Mouse (Mus musculus): ENCODE measurements around the gene Kbtbd2.

Kbtbd2 gene

DNA sequence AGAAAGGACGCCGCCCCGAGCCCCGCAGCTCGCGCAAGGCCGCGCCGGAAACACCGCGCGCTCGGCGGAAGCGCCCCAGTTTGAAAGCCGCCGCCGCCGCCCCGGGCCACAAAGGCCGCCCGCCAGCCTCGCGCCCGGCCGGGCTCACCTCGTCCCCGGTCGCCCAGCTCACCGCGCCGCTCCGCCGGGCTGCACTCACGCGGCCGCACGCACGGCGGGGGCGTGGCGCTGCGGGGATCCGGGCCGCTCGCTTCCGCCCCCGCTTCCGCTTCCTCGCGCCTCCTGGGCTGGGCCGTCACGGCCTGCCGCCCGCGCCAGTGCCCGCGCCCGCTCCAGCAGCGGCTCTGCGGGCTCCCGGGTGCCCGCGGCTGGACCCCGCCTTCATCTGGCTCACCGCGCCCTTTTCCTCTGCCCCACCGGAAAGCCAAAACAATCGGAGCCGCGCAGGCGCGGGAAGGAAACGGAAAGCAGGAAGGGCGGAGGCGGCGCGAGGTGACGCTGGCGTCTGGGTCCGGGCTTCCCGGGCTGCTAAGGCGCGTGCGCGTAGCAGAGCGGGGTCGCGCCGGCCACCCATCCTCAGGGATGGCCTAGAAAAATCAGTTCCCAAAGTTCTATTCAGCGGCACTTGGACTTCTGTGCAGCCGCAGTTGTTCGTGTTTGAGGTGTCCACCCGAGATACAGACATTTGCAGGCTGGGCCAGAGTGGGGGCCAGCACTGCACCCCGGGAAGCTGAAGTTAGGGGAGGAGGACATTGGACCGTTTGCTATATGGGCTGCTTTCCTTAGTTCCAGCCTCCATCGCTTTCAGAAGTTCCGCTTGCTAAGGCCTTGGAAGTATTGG lies at the start of gene Kbtbd2:
Kbtbd2 (minus strand) TSS at position 503 of the 841 bp plus-strand sequence.
- DNase-seq: peak; percentile 96

DNA sequence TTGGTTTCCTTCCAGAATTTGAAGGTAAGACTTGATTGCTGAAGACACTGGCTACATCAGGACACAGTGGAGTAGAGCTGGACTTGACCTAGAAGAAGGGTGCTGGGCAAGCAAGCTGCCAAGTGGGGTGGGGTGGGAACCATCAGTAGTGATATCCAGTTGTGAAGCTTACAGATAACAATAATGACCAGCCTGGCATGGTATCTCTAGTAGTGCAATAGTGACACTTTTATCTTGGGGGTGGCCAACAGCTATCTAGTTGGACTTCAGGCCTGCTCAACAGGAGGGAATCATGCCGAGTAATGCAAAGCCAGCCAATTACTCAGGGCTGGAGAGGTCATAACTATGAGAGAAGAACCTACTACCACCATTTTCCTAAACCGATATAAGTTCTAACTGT lies 46.8 kb upstream of the Kbtbd2 start:
- no peak for DNase-seq

DNA sequence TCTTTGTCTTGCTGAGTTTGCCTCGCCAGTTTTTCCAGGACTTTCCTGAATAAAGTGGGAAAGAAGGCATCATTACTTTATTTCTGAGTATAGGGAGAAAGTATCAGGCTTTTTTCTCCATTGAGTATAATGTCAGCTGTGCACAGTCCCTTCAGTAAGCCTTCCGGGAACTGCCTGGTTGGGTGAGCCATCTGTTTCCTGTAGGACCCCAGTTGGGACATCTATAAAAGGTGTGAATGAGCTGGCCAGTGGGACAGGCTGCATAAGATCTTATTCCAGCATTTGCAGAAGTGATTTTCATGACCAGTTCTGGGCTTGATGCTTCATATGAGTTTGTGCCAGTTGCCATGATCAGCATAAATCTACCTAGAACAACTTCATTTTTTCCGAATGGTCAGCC lies 45.6 kb upstream of the Kbtbd2 start:
- DNase-seq: no peak

DNA sequence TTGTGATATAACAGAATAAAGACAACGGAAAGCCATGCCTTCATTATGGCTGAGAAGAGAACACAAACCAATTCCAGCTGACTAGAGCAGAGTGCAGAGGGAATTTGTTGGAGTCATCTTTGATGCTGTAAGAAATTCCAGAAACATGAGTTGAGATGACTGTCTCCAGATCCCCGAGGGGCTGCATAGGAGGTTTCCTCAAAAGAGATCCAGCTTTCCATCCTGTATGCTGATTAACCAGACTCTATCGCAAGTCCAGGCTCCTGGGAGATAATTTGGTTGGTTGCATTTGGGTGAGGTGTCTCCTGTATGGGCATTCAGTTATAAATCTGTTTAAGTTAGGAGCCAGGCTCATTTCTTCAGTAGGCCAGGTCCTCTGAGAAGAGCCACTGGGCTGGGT lies 40.0 kb upstream of the Kbtbd2 start:
- no peak for DNase-seq

DNA sequence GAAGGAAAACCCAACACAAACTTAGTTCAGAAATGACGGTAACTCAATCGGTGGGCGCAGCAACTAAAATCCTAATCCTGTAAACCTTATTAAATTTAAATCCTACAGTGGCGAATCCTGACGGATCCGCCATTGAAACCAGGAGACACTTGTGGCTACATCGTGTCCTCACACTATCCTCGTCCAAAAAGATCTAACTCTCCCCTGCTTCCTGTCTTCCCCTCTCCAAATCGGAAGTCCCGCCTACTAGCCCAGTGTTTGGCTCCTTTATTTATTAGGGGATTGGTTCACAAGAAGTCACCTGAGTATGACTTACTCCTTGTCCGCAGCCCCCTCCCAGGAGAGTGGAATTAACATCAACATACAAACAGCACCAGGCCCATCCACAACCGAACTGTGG lies 39.6 kb upstream of the Kbtbd2 start:
- DNase-seq: no peak

DNA sequence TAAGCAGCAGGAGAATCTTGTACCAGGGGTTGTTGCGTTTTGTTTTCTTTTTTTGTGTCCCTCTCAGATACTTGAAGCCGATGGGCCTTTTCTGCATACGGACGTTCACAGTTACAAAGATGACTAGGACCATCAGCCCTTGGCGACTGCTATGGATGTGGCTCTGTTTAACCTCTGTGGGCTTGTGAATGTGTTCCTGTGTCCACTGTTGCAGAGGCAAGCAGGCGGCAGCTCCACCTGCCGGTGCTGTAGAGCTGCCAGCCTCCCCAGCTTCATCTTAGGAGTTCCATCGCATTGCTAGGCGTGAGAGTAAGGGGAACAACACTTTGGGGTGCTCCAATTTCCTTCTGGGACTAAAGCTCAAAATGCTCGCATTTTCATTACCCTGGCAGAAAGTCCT lies 37.9 kb upstream of the Kbtbd2 start:
- DNase-seq: no peak

DNA sequence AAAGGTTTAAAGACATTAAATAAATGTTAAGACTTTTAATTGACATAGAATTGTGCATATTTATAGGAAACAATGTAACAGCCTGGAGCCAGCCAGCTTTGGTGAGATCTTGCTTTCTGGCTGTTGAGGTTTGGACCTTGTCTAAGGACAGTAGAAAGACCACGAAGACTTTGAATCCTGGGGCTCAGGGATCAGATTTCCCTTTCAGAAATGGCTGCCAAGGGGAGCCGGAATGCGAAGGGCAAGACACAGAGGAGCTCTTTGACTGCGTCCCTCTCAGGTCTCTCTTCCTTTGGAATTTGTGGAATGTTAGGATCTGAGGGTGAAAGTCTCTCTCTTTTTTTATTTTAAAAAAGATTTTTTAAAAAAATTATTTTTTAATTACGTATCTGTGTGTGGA lies 37.2 kb upstream of the Kbtbd2 start:
- DNase-seq: no peak

DNA sequence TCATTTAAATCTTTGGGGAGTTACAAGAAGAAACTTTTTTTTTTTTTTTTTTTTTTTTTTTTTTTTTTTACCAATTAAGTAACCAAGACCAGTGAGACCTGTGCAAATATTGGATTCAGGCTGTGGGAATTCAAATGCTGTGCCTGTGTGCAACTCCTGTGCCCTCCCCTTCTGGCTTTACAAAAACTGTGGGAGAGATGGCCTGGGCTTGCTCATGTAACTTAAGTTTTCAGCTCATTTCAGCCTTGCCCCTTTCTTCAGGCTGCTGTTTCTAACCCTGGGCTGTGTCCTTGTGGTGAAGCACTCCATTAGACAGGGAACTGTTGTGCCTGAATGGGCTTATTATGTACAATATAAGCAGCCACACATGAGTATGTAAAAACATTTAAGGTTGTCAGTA lies 35.2 kb upstream of the Kbtbd2 start:
- DNase-seq: no peak

DNA sequence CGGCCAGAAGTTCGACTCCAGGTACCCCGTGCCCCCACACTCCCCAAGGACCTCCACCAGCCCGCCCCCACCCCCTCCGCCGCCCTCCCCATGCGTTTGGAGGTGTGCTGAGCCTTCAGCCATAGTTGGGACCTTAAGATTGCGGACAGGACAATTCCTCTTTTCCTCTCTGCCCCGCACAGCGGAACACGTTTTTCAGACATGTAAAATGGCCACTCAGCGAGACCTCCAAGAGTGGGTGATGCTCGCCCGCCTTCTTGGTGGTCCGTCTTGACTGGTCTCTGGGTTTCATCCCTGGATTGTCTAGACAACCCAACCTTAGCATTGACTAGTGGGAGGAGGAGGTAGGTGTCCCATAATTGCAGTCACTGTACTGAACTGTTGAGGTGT lies 34.8 kb upstream of the Kbtbd2 start:
- no peak for DNase-seq

DNA sequence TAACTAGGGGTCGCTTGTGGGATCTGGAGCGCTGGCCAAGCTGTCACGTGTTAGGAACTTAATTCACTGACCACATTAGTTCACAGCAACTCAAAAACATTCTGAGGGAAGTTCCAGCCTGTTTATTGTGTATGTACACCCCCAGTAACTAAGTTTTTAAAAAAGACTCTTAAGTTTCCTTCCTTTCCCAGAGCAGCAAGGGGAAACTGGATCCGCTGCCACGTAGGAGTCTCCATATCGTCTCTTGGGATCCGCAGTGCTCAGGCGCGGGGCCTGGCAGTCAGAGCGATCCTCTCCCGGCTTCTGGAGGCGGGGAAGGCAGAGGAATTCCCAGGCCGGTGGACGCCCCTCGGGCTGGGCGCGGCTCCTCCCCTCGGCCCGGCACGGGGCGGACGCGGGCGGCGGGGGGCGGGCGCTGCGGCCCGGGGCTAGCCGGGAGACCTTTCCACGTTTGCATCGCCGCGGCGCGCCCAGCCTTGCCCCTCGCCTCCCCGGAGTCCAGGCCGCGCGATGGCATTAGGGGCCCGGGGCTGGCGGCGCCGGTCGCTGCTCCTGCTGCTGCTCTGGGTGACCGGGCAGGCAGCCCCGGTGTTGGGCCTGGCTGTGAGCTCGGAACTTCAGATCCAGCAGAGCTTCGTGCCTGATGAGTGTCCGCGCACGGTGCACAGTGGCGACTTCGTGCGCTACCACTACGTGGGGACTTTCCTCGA lies 34.2 kb upstream of the Kbtbd2 start, which contains the start of gene Fkbp9:
Fkbp9 (plus strand) TSS at position 363 of the 710 bp plus-strand sequence.
- DNase-seq: peak; percentile 56

DNA sequence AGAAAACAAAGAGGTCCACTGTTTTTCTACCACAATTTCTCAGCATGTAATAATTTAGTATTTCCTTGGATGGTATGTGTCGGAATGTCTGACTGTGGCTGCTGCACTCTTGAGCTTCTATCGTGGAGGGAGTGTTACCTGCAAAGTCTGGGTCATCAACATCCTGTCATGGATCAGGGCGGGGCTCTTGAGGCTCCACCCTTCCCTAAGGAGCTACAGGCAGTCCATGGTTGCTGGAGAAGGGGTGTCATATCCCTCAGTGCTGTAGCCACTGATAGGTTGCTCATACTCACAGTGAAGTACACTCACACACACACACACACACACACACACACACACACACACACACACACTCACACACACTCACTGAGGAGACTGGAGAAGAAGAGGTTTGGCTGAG lies 28.0 kb upstream of the Kbtbd2 start:
- DNase-seq: no peak

DNA sequence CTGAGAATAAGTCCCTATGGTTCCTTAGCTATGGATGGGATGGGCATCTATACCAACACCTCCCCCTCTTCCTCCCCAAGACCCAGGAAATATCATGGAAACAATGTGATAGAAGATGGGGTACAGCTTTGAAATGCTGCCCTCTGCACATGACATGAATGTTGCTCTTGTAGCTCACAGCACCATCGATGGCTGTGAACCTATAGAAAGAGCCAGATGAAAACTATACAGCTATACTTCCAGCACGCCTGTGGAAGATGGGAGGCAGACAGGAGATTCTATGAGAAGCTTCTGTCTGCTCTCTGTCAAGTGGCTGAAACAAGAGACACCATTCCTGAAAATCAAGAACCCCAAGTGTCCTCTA lies 21.5 kb upstream of the Kbtbd2 start:
- no peak for DNase-seq

DNA sequence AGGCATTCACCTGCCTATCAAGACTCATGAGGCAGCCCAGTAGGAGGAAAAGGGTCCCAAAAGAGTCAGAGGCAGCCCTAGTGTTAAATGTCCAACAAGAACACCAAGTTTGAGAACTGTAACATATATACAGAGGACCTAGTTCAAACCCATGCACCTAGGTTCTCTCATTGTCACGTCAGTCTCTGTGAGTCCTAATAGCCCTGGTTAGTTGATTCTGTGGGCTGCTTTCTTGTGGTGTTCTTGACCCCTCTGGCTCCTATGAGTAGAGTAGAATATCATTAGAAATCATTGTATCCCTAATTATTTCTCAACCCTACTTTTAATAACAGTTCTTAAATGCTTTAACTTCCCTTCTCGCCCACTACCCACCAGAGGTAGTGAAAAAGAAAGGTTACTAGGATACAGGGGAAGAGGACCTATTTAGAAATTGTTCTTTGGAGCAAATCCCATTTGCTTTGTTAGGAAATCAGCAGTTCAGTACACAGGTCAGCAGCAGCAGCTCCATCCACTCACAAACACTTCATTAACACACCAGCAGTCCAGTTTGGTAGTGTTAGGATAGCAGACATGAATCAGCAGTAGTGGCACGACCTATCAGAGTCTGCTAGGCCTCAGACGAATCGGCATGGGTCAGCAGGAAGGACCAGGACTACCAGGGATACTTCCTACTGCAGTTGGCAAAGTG lies 21.0 kb upstream of the Kbtbd2 start:
- DNase-seq: no peak

DNA sequence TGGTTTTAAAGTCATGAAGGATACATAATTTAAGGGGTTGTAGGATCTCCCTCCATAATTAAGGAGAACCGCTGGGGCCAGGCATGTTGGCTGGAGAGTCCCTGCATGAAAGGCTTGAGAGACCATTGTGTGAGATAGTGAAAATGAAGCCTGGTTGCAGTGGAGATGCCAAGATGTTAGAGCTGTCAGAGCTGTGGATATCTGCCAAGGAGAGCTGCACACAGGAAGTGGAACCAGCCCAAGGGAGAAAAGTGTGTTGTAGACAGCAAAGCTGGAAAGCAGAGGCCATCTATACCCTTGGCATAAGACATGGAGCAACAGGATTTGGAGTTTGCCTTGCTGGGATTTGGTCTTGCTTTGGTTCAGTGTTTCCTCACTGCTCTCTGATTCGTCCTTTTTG lies 15.7 kb upstream of the Kbtbd2 start:
- DNase-seq: no peak

DNA sequence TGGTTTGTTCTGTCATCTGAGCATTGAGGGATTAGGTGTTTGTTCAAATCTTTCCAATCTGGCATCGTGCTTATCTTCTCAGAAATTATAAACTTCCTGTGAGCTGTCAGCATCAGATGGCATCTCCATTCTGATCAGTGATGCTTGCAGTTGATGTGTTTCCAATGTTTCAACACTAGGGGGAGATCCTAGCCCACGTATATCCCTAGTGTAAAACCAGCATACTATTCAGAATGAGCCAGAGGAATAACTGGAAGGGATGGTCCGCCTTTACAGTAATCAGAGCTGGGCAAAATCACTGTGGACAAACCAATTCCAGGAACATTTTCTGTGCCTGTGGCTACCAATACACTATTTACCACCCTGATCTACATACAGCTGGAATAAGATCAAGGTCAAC lies 11.0 kb upstream of the Kbtbd2 start:
- peak; percentile 37 for DNase-seq

DNA sequence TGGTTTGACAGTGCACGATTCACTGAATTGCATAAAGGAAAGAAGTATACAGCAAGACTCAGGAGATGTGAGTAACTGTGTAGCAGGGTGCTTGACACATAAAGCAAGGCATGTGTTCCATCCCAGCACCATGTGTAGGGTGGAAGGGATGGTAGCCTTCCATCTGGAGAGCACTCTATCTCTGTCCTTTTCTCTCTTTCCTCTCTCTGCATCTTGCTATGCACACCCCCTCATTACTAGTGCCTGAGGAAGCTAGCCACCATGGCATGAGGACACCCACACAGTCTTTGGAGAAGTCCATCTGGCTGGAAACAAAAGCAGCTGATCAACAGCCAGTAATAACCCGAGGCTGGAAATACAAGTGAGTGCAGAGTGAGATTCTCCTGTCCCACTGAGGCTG lies 8.6 kb upstream of the Kbtbd2 start:
- DNase-seq: peak; percentile 16

DNA sequence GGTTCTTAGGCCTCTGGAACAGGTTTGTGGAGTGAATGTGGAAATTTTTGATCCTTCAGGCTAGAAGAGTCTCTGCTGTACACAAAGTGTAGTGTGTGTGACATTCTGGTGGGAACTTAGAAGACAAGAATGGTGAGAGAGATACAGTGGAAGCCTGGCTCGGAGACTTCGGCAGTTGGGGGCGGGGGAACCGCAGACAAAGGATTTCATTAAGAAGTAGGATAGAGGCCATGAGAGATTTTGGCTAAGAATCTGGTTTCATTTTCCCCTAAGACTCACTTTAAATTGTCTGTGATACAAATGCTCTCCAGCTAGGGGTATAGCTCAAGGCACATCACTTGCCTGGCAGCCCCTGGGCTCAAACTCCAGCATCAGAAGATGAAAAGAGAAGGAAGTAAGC lies 7.4 kb upstream of the Kbtbd2 start:
- no peak for DNase-seq

DNA sequence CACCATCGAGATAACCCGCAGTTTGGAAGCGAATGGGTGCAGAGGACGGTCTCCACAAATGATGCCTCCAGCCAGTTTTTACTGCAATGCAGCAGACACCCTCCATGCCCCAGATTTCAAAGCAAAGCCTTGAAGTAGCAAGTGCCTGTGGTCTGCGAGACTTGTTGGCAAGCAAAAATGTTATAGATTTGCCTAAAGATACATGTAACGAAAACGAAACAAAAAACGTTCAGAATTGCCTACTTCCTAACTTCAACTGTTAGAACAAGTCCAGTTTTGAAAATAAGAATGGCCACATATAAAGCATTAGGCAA lies 496 bp upstream of the Kbtbd2 start:
- DNase-seq: no peak

DNA sequence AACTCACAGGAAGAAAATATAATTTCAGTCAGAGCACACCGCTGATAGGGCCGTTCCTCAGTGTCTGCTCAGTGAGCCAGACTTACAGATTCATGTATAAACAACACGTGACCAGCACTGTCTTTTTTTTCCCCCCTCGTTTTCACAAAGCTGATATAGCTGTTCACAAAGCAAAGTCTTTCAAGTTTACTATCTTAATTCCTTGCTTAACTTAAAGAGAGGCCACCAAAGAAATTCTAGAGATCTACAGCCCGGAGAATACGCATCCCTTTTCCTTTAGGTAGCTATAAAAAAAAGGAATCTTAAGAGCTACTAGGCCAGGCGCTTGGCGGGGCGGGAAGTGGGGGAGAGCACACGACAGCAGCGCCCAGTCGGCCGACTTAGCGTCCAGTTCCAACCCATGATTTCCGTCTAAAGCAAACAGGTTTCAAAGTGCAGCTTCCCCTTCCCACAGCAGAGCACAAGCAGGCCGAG lies 908 bp downstream of the Kbtbd2 start:
- peak; percentile 19 for DNase-seq

DNA sequence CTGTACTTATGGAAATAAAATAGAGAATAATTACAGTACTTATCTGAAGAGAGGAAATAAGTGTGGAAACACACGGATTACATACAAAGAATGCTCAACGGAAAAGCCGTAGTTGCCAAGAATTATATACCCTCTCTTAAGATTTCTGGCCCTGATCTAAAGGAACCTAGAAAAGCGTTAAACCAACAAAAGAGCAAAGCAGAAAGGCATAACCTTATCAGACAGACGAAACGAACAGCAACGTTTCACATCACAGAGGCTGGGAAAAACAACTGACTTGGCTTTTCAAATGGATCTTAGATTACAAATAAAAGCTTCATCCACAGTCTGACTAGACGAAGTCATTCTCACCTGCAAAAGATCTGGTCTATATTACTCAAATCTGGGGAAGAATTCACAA lies 1.4 kb downstream of the Kbtbd2 start:
- DNase-seq: no peak

DNA sequence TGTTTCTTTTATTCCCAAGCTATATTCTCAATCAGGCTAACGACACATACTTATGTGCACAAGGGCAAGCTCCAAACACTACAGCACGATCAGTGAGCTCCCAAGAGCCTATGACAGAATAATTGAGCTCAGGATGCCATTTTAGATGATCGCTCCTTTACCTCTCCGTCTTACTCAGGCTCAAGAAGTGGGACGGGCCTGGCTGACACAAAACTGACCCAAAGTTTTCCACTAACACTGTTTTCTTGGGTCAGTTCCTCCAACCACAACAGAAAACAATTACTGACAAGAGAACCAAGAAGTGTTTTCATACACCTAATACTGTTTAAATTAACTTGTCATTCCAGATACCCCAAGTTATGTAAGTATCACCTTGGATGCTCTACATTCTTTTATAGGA lies 2.8 kb downstream of the Kbtbd2 start:
- DNase-seq: no peak

DNA sequence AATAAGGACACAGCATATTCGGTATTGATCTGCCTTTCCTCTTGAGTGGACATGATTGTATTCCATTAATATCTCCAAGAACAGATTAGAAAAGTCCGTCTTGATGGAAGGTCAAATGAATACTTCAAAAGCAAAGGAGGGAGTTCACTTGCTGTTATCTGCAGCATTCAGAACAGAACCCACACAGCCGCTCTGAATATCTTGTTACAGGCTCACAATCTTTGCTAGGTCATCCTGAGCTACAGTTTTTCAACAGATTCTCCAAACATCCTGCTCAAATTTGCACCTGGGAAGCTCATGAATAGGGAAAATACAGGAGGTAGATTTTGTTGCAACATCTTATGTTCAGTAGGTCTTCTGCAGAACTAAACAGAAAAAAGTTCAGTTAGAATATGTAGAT lies 8.3 kb downstream of the Kbtbd2 start:
- DNase-seq: no peak

DNA sequence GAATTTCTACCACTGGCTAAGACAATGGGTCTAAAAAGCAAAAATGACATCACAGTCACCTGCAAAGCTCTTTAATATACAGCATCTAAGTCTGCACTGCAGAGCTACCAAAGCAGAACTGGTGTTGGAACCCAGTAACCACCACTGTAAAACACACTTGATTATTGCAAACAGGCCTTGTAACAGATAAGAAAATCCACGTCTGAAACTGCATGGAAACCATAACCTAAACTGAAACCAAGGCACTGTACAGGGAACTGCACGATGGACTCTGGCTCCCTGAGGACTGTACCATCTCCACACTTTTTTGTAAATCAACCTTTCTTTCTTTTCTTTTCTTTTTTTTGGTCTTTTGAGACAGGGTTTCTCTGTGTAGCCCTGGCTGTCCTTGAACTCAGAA lies 9.9 kb downstream of the Kbtbd2 start:
- no peak for DNase-seq

DNA sequence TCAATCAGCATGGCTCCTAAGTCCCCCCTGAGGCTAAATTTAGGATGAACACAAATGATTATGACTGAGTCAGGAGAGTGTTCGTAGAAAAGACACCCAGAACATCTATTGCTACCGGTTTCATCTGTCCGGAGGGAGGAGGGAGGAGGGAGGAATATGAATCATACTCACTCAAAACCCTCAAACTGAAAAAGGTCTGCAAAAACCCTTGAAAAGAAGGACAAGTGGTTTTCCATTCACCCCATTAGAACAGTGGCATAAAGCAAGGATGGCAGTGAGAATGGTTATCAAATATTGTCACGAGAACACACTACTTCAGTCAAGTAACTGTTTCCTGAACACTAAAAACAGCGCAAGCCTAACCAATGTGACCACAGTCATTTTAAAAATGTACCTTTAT lies 12.5 kb downstream of the Kbtbd2 start:
- DNase-seq: no peak

All from right cerebral cortex, postnatal 25 days (tissue).